ENCODE assay signal across 24 mouse cellular contexts in the genomic region with DNA sequence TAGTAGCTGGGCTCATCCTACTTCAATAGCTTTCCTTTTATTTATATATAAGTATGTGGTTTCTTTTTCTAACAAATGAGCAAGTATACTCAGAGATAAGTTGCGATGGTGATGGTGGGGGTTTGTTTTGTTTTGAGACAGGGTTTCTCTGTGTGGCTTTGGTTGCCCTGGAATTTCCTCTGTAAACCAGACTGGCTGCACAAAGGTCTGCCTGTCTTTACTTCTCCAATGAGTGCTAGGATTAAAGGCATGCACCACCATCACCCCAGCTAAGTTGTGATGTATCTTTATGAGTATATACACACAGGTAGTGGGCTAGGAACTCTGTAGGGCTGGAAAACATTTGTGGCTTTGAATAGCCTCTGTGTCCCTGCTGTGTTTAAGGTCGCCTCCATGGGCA. TPM values are rescaled to one million over a fixed set of nuclear protein-coding genes. Genes with fewer than 3 reads are reported as not detected.
DNase-seq lines count a peak whose midpoint lies in the region; ATAC-seq and TF ChIP-seq lines count a peak whose summit lies in the region.
"Had no signal": no experiment of that assay in that cellular context is flagged by ENCODE, and none has a peak within 500 bp of the region (broad histone marks: within the 10 kb centered on the region; RNA-seq: fewer than 3 reads in every experiment).

No protein-coding gene starts in this region.

- H3K27ac ChIP-seq in limb, embryonic 14.5 days (replicated peaks; ENCODE audit: low read depth, low read length), result 0 out of 2 replicates have a peak overlapping the region, but pooled peaks have one; percentile 48
- no peak overlapping the region for H3K27ac ChIP-seq in forebrain, embryonic 12.5 days
- H3K27ac ChIP-seq: embryonic facial prominence, embryonic 13.5 days; forebrain, embryonic 15.5 days; heart, adult 2 months; heart, embryonic 15.5 days; hindbrain, embryonic 10.5 days; hindbrain, embryonic 15.5 days had no signal

- H3K36me3 ChIP-seq in limb, embryonic 14.5 days (ENCODE audit: control insufficient read depth, insufficient read depth, low read length), result no peaks in the 10 kb centered on the region
- no peaks in the 10 kb centered on the region for H3K36me3 ChIP-seq in forebrain, embryonic 12.5 days (replicated peaks)
- H3K36me3 ChIP-seq: embryonic facial prominence, embryonic 13.5 days; forebrain, embryonic 10.5 days; forebrain, embryonic 15.5 days; heart, embryonic 15.5 days; hindbrain, embryonic 10.5 days; hindbrain, embryonic 15.5 days had no signal

- peak; percentile 17 for DNase-seq in Muller cell, postnatal 12 days (ENCODE audit: inconsistent ontology term)
- DNase-seq in limb, embryonic 14.5 days (ENCODE audit: low spot score), result peak; percentile 9
- DNase-seq in cerebellum, postnatal 10 days, result no peak
- DNase-seq in c-Kit-positive CD71-positive TER-119-positive erythroid progenitor cells, embryonic 14.5 days (ENCODE audit: low spot score), result no peak
- DNase-seq: adrenal gland, postnatal 10 days; cerebellum, adult 11-12 months; cerebellum, adult 9-10 months; embryo, embryonic 11 days; gastrocnemius, postnatal 14 days; heart, adult 2 months; heart, postnatal 14 days had no signal

- H3K4me1 ChIP-seq in limb, embryonic 14.5 days (ENCODE audit: control insufficient read depth, insufficient read depth, low read length), result no peaks in the 10 kb centered on the region; the same call in 1 of the 2 replicates
- no peaks in the 10 kb centered on the region for H3K4me1 ChIP-seq in forebrain, embryonic 12.5 days
- H3K4me1 ChIP-seq: embryonic facial prominence, embryonic 13.5 days; forebrain, embryonic 15.5 days; heart, embryonic 15.5 days; hindbrain, embryonic 15.5 days had no signal

- no peak overlapping the region for H3K4me3 ChIP-seq in limb, embryonic 14.5 days (replicated peaks; ENCODE audit: low read length)
- H3K4me3 ChIP-seq in forebrain, embryonic 12.5 days (replicated peaks), result no peak overlapping the region
- H3K4me3 ChIP-seq: embryonic facial prominence, embryonic 13.5 days; forebrain, embryonic 15.5 days; heart, adult 2 months; heart, embryonic 15.5 days; hindbrain, embryonic 10.5 days; hindbrain, embryonic 15.5 days had no signal

- H3K9me3 ChIP-seq in limb, embryonic 14.5 days (ENCODE audit: control insufficient read depth, low read length), result no peaks in the 10 kb centered on the region
- no peaks in the 10 kb centered on the region for H3K9me3 ChIP-seq in forebrain, embryonic 12.5 days
- H3K9me3 ChIP-seq: embryonic facial prominence, embryonic 13.5 days; forebrain, embryonic 10.5 days; forebrain, embryonic 15.5 days; heart, embryonic 15.5 days; hindbrain, embryonic 10.5 days; hindbrain, embryonic 15.5 days had no signal

- H3K27me3 ChIP-seq in limb, embryonic 14.5 days (ENCODE audit: control insufficient read depth, insufficient read depth, low read length), result no peaks in the 10 kb centered on the region
- peaks cover 21% of the 10 kb centered on the region for H3K27me3 ChIP-seq in forebrain, embryonic 12.5 days
- H3K27me3 ChIP-seq: CH12.LX; forebrain, embryonic 15.5 days; heart, embryonic 15.5 days had no signal

- no peak for TF ChIP-seq POLR2A in limb, embryonic 14.5 days (IDR thresholded peaks at IDR 0.05; ENCODE audit: borderline replicate concordance, extremely low read depth, insufficient read depth, insufficient read length)

- no peak overlapping the region for H3K9ac ChIP-seq in limb, embryonic 14.5 days (ENCODE audit: low read depth, low read length, severe bottlenecking)
- no peak overlapping the region for H3K9ac ChIP-seq in forebrain, embryonic 12.5 days
- H3K9ac ChIP-seq: embryonic facial prominence, embryonic 13.5 days; forebrain, embryonic 15.5 days; heart, embryonic 15.5 days; hindbrain, embryonic 15.5 days had no signal

- 62% methylated on average over 2 of the region's 2 CpGs for WGBS in limb, embryonic 14.5 days
- 58% methylated on average over 2 of the region's 2 CpGs for WGBS in forebrain, embryonic 12.5 days

- ATAC-seq in common myeloid progenitor, adult 5-6 weeks (replicated peaks; ENCODE audit: low read depth, poor library complexity, severe bottlenecking), result 0 out of 2 replicates have a peak, but pooled peaks have one; percentile 25
- ATAC-seq in hematopoietic stem cell, adult 5-6 weeks (replicated peaks in 1 of 2; ENCODE audit: insufficient read depth in 1 of 2, low FRiP score in 2 of 2, low TSS enrichment in 1 of 2, low read depth in 1 of 2, poor library complexity in 2 of 2, severe bottlenecking in 2 of 2), result peak; percentile 21 to 53; a peak in 2 of 4 replicates
- ATAC-seq in limb, embryonic 14.5 days (ENCODE audit: low FRiP score, low read depth), result no peak
- ATAC-seq in forebrain, embryonic 12.5 days (ENCODE audit: low FRiP score), result no peak
- ATAC-seq: forebrain, embryonic 15.5 days; inflammation-experienced regulatory T-cells, adult 6 months; intestine, postnatal 0 days had no signal

- no peak overlapping the region for H3K4me2 ChIP-seq in limb, embryonic 14.5 days (replicated peaks; ENCODE audit: low read depth, low read length, severe bottlenecking)
- H3K4me2 ChIP-seq in forebrain, embryonic 12.5 days, result no peak overlapping the region
- H3K4me2 ChIP-seq: embryonic facial prominence, embryonic 13.5 days; forebrain, embryonic 15.5 days; heart, embryonic 11.5 days; hindbrain, embryonic 15.5 days had no signal

RNA-seq across cellular contexts. Expression of a gene that starts 11.3 kb away (rescaled TPM):
- total RNA-seq in common myeloid progenitor, adult 5-6 weeks (2017), result 1.4 and 1.9 TPM in 2 replicates
- 1.9 and 5.7 TPM in 2 replicates for total RNA-seq in hematopoietic stem cell, adult 5-6 weeks (2017)
- 0.31 and 0.48 TPM in 2 replicates for polyA plus RNA-seq in limb, embryonic 14.5 days (2012; rRNA removed)
- 0.50 and 0.79 TPM in 2 replicates for polyA plus RNA-seq in limb, embryonic 14.5 days (2014; fragmentation: Nextera tagmentation; extraction: Ambion mirVana)
- polyA plus RNA-seq in forebrain, embryonic 12.5 days (2016; fragmentation: Nextera tagmentation; extraction: Ambion mirVana), result 0.08 and 0.15 TPM in 2 replicates
- polyA plus RNA-seq: inflammation-experienced regulatory T-cells, adult 6 months had no signal

RNA-seq across cellular contexts. Expression of a gene that starts 22.4 kb away (rescaled TPM):
- total RNA-seq in common myeloid progenitor, adult 5-6 weeks (2017), result 1.2 TPM in 1 of 2 replicates, not detected in the other
- 0.69 TPM in 2 replicates for total RNA-seq in hematopoietic stem cell, adult 5-6 weeks (2017)
- polyA plus RNA-seq in limb, embryonic 14.5 days (2012; rRNA removed), result 2.6 and 3.1 TPM in 2 replicates
- 4.7 and 5.9 TPM in 2 replicates for polyA plus RNA-seq in limb, embryonic 14.5 days (2014; fragmentation: Nextera tagmentation; extraction: Ambion mirVana)
- polyA plus RNA-seq in forebrain, embryonic 12.5 days (2016; fragmentation: Nextera tagmentation; extraction: Ambion mirVana), result 5.6 and 6.1 TPM in 2 replicates
- total RNA-seq: CH12.LX had no signal
- polyA plus RNA-seq: inflammation-experienced regulatory T-cells, adult 6 months had no signal

Comparison
In these comparisons a context has a peak if more than half of its experiments do, and no peak if none do; other contexts are left out.
1. DNase-seq: peak in Muller cell, postnatal 12 days (single experiment) and limb, embryonic 14.5 days (single experiment); none in cerebellum, postnatal 10 days (0 of 2) and c-Kit-positive CD71-positive TER-119-positive erythroid progenitor cells, embryonic 14.5 days (single experiment).
2. ATAC-seq: peak in common myeloid progenitor, adult 5-6 weeks (single experiment) and hematopoietic stem cell, adult 5-6 weeks (2 of 2); none in limb, embryonic 14.5 days (single experiment) and forebrain, embryonic 12.5 days (single experiment).